Mouse (Mus musculus): ENCODE results near the gene Arl6ip5. TPM values are rescaled to one million over a fixed set of nuclear protein-coding genes. Genes with fewer than 3 reads are reported as not detected.
A peak's percentile ranks its signal among the peaks of the same experiment; 100 is the strongest.

The Arl6ip5 gene
- polyA plus RNA-seq, 2 experiments, result 17.1 to 25.6 TPM

GRCm38 (mm10) chr6:97200437-97200836 is 10.1 kb upstream of the Arl6ip5 start:
- Histone ChIP-seq H3K27ac (no peak overlapping the region), H3K4me3 (ENCODE audit: insufficient read depth in 1 of 2, low read depth in 2 of 2, low read length in 2 of 2) (no peak overlapping the region), H3K9me3 (ENCODE audit: control insufficient read depth, low read length) (no peaks in the 10 kb centered on the region), H3K4me2 (ENCODE audit: low read depth) (no peak overlapping the region), H3K4me1 (replicated peaks; ENCODE audit: control insufficient read depth in 2 of 2, insufficient read depth in 2 of 2, low read length in 1 of 2) (peaks cover 17 to 20% of the 10 kb centered on the region in 2 experiments), H3K36me3 (replicated peaks; ENCODE audit: control insufficient read depth, insufficient read depth, low read depth) (peaks cover 20% of the 10 kb centered on the region), H3K27me3 (ENCODE audit: control insufficient read depth, insufficient read depth, low read length) (no peaks in the 10 kb centered on the region), H3K9ac (replicated peaks) (no peak overlapping the region)
- ATAC-seq (ENCODE audit: insufficient read depth), result no peak
- TF ChIP-seq CTCF (IDR thresholded peaks at IDR 0.05; ENCODE audit: low read depth) (0 out of 2 replicates have a peak, but pooled peaks have one; percentile 19), EP300 (IDR thresholded peaks at IDR 0.05; ENCODE audit: low read depth) (no peak)
- WGBS (ENCODE audit: insufficient replicate concordance), result 58% methylated on average over 3 of the region's 3 CpGs
- DNase-seq (ENCODE audit: low read depth in 3 of 3, low spot score in 3 of 3), result no peak

GRCm38 (mm10) chr6:97202477-97202876 is 8.0 kb upstream of the Arl6ip5 start:
- Histone ChIP-seq H3K36me3 (replicated peaks; ENCODE audit: control insufficient read depth, insufficient read depth, low read depth) (peaks cover 8% of the 10 kb centered on the region), H3K4me1 (replicated peaks; ENCODE audit: control insufficient read depth in 2 of 2, insufficient read depth in 2 of 2, low read length in 1 of 2) (peaks cover 25 to 29% of the 10 kb centered on the region in 2 experiments), H3K9me3 (ENCODE audit: control insufficient read depth, low read length) (no peaks in the 10 kb centered on the region), H3K4me3 (ENCODE audit: insufficient read depth in 1 of 2, low read depth in 2 of 2, low read length in 2 of 2) (no peak overlapping the region), H3K27ac (no peak overlapping the region), H3K9ac (replicated peaks) (no peak overlapping the region), H3K27me3 (ENCODE audit: control insufficient read depth, insufficient read depth, low read length) (no peaks in the 10 kb centered on the region), H3K4me2 (ENCODE audit: low read depth) (no peak overlapping the region)
- TF ChIP-seq CTCF (IDR thresholded peaks at IDR 0.05; ENCODE audit: low read depth), result no peak
- no peak for DNase-seq (ENCODE audit: low read depth in 3 of 3, low spot score in 3 of 3)
- ATAC-seq (ENCODE audit: insufficient read depth), result no peak
- WGBS (ENCODE audit: insufficient replicate concordance), result 65% methylated on average over 3 of the region's 3 CpGs

- H3K27ac ChIP-seq, result peak overlapping the region; percentile 79
- no peaks in the 10 kb centered on the region for H3K9me3 ChIP-seq (ENCODE audit: control insufficient read depth, low read length)
- DNase-seq (ENCODE audit: low read depth in 3 of 3, low spot score in 3 of 3) (no peak), ATAC-seq (ENCODE audit: insufficient read depth) (no peak)
- TF ChIP-seq EP300 (IDR thresholded peaks at IDR 0.05; ENCODE audit: low read depth) (no peak), CTCF (IDR thresholded peaks at IDR 0.05; ENCODE audit: low read depth) (no peak)
- peaks cover 29 to 30% of the 10 kb centered on the region in 2 experiments for H3K4me1 ChIP-seq (replicated peaks; ENCODE audit: control insufficient read depth in 2 of 2, insufficient read depth in 2 of 2, low read length in 1 of 2)
- 13% methylated on average over 9 of the region's 9 CpGs for WGBS (ENCODE audit: insufficient replicate concordance)
- H3K4me3 ChIP-seq (ENCODE audit: insufficient read depth in 1 of 2, low read depth in 2 of 2, low read length in 2 of 2), result peak overlapping the region; percentile 94 to 99
- H3K36me3 ChIP-seq (replicated peaks; ENCODE audit: control insufficient read depth, insufficient read depth, low read depth), result no peaks in the 10 kb centered on the region; the same call in 1 of the 2 replicates
- H3K4me2 ChIP-seq (ENCODE audit: low read depth), result peak overlapping the region; percentile 89
- H3K27me3 ChIP-seq (ENCODE audit: control insufficient read depth, insufficient read depth, low read length), result no peaks in the 10 kb centered on the region
- H3K9ac ChIP-seq (replicated peaks), result peak overlapping the region; percentile 98
These were observed 6.1 kb upstream of the Arl6ip5 start for GRCm38 (mm10) chr6:97204252-97204869.

GRCm38 (mm10) chr6:97204952-97205351 is 5.5 kb upstream of the Arl6ip5 start:
- no peaks in the 10 kb centered on the region; the same call in 1 of the 2 replicates for H3K36me3 ChIP-seq (replicated peaks; ENCODE audit: control insufficient read depth, insufficient read depth, low read depth)
- DNase-seq (ENCODE audit: low read depth in 3 of 3, low spot score in 3 of 3) (no peak), ATAC-seq (ENCODE audit: insufficient read depth) (peak; percentile 48)
- peak overlapping the region; percentile 98 for H3K9ac ChIP-seq (replicated peaks)
- H3K27ac ChIP-seq, result peak overlapping the region; percentile 79
- H3K9me3 ChIP-seq (ENCODE audit: control insufficient read depth, low read length), result no peaks in the 10 kb centered on the region
- TF ChIP-seq CTCF (IDR thresholded peaks at IDR 0.05; ENCODE audit: low read depth) (no peak), EP300 (IDR thresholded peaks at IDR 0.05; ENCODE audit: low read depth) (no peak)
- WGBS (ENCODE audit: insufficient replicate concordance), result 0% methylated on average over 16 of the region's 16 CpGs
- H3K4me1 ChIP-seq (replicated peaks; ENCODE audit: control insufficient read depth in 2 of 2, insufficient read depth in 2 of 2, low read length in 1 of 2), result peaks cover 31 to 32% of the 10 kb centered on the region in 2 experiments
- H3K4me2 ChIP-seq (ENCODE audit: low read depth), result peak overlapping the region; percentile 89
- peak overlapping the region; percentile 94 to 99 for H3K4me3 ChIP-seq (ENCODE audit: insufficient read depth in 1 of 2, low read depth in 2 of 2, low read length in 2 of 2)
- no peaks in the 10 kb centered on the region for H3K27me3 ChIP-seq (ENCODE audit: control insufficient read depth, insufficient read depth, low read length)

- H3K27me3 ChIP-seq (ENCODE audit: control insufficient read depth, insufficient read depth, low read length), result no peaks in the 10 kb centered on the region
- H3K4me2 ChIP-seq (ENCODE audit: low read depth), result peak within 1 kb of the TSS; percentile 89
- peaks cover 32 to 34% of the 10 kb centered on the region in 2 experiments for H3K4me1 ChIP-seq (replicated peaks; ENCODE audit: control insufficient read depth in 2 of 2, insufficient read depth in 2 of 2, low read length in 1 of 2)
- peak within 1 kb of the TSS; percentile 79 for H3K27ac ChIP-seq
- H3K36me3 ChIP-seq (replicated peaks; ENCODE audit: control insufficient read depth, insufficient read depth, low read depth), result no peaks in the 10 kb centered on the region; the same call in 1 of the 2 replicates
- 1% methylated on average over 38 of the region's 38 CpGs for WGBS (ENCODE audit: insufficient replicate concordance)
- H3K9ac ChIP-seq (replicated peaks), result peak within 1 kb of the TSS; percentile 98
- ATAC-seq (ENCODE audit: insufficient read depth) (peak; percentile 97), DNase-seq (ENCODE audit: low read depth in 3 of 3, low spot score in 3 of 3) (peak; percentile 98 to 99 (median 98))
- TF ChIP-seq EP300 (IDR thresholded peaks at IDR 0.05; ENCODE audit: low read depth) (no peak), CTCF (IDR thresholded peaks at IDR 0.05; ENCODE audit: low read depth) (no peak)
- H3K9me3 ChIP-seq (ENCODE audit: control insufficient read depth, low read length), result no peaks in the 10 kb centered on the region
- peak within 1 kb of the TSS; percentile 94 to 99 for H3K4me3 ChIP-seq (ENCODE audit: insufficient read depth in 1 of 2, low read depth in 2 of 2, low read length in 2 of 2)
These were observed 5.0 kb upstream of the Arl6ip5 start, which contains the start of gene Uba3 for GRCm38 (mm10) chr6:97205439-97205885. TSS of gene Uba3 (minus strand) at chr6:97205647.
